Mouse (Mus musculus) heart, embryonic 15.5 days (tissue): Measurements from ENCODE around the gene Rtn1. TPM values are rescaled to one million over a fixed set of nuclear protein-coding genes. Genes with fewer than 3 reads are reported as not detected.

Experiments used
- ATAC-seq: fragments of 200-750 bp; cut with Nextera tagmentation; replicated peaks from 2 replicates; pipeline ENCODE4 v1.8.0; 2017; ENCODE audit warnings: low read depth, moderate TSS enrichment; ENCODE audit not compliant: insufficient number of reproducible peaks, insufficient read depth, low FRiP score
- H3K27ac ChIP-seq: fragments of 300-500 bp; sonication (generic); 2 replicates; pipeline ENCODE4 v1.5.1; 2015; ENCODE audit warnings: mild to moderate bottlenecking, inconsistent platforms
- H3K27me3 ChIP-seq: fragments of 300-500 bp; sonication (generic); 2 replicates; pipeline ENCODE4 v1.6.1; 2015; ENCODE audit warnings: inconsistent platforms
- H3K36me3 ChIP-seq: fragments of 300-500 bp; sonication (generic); 2 replicates; pipeline ENCODE4 v1.6.1; 2015; ENCODE audit warnings: mild to moderate bottlenecking, inconsistent platforms
- H3K4me1 ChIP-seq: fragments of 300-500 bp; sonication (generic); replicated peaks from 2 replicates; pipeline ENCODE4 v1.6.1; 2015; ENCODE audit warnings: inconsistent platforms
- H3K4me2 ChIP-seq: fragments of 300-500 bp; sonication (generic); 2 replicates; pipeline ENCODE4 v1.6.1; 2015; ENCODE audit warnings: inconsistent platforms, mild to moderate bottlenecking, moderate library complexity
- H3K4me3 ChIP-seq: fragments of 300-500 bp; sonication (generic); 2 replicates; pipeline ENCODE4 v1.5.1; 2015; ENCODE audit warnings: mild to moderate bottlenecking, inconsistent platforms
- H3K9ac ChIP-seq: fragments of 300-500 bp; sonication (generic); 2 replicates; pipeline ENCODE4 v1.6.1; 2015; ENCODE audit warnings: mild to moderate bottlenecking, inconsistent platforms
- H3K9me3 ChIP-seq: fragments of 300-500 bp; sonication (generic); replicated peaks from 2 replicates; pipeline ENCODE4 v1.6.1; 2016; ENCODE audit warnings: inconsistent platforms
- WGBS: fragments of 180-500 bp; shearing (Covaris S2); methylation state at CpG from one replicate; pipeline ENCODE4 v1.1.7; 2015; ENCODE audit warnings: mixed read lengths; 5-methylcytosine and 5-hydroxymethylcytosine counted together
- polyA plus RNA-seq: library from polyadenylated mRNA; unstranded; fragments of >200 nt; fragmentation: Nextera tagmentation; extraction: Ambion mirVana; gene quantifications from 2 replicates; pipeline ENCODE4 v1.2.1, GENCODE M21; 2015

The Rtn1 gene
- polyA plus RNA-seq = 12.8 and 28.2 TPM in 2 replicates

- peaks cover 27% of the 10 kb centered on the region for H3K27me3 ChIP-seq
- peak within 1 kb of the TSS; percentile 56 for H3K9ac ChIP-seq
- no peak within 1 kb of the TSS for H3K27ac ChIP-seq
- peaks cover 17% of the 10 kb centered on the region for H3K4me1 ChIP-seq
- no peak for ATAC-seq
- H3K4me2 ChIP-seq = peak within 1 kb of the TSS; percentile 100
- H3K36me3 ChIP-seq = no peaks in the 10 kb centered on the region
- WGBS = 35% methylated on average over 6 of the region's 6 CpGs
- no peaks in the 10 kb centered on the region for H3K9me3 ChIP-seq
- peak within 1 kb of the TSS; percentile 75 for H3K4me3 ChIP-seq
Measured at GRCm38 (mm10) chr12:72408954-72409353, at the start of gene Rtn1. TSS of gene Rtn1 (minus strand) at chr12:72409054.

- Histone ChIP-seq H3K4me1 (no peaks in the 10 kb centered on the region), H3K4me2 (no peak overlapping the region), H3K36me3 (no peaks in the 10 kb centered on the region), H3K4me3 (no peak overlapping the region), H3K9me3 (no peaks in the 10 kb centered on the region), H3K9ac (no peak overlapping the region), H3K27me3 (no peaks in the 10 kb centered on the region), H3K27ac (no peak overlapping the region)
- 52% methylated on average over 17 of the region's 17 CpGs for WGBS
- ATAC-seq = no peak
Measured at GRCm38 (mm10) chr12:72453941-72454340, 45.1 kb upstream of the Rtn1 start.

GRCm38 (mm10) chr12:72441839-72442576, 33.2 kb upstream of the Rtn1 start, which contains the start of gene Lrrc9:
TSS of gene Lrrc9 (plus strand) at chr12:72441866.
- no peaks in the 10 kb centered on the region for H3K36me3 ChIP-seq
- no peaks in the 10 kb centered on the region for H3K9me3 ChIP-seq
- 0 out of 2 replicates have a peak within 1 kb of the TSS, but pooled peaks have one; percentile 15 for H3K27ac ChIP-seq
- H3K4me2 ChIP-seq = peak within 1 kb of the TSS; percentile 89
- WGBS = 2% methylated on average over 31 of the region's 31 CpGs
- peak; percentile 84 for ATAC-seq
- peaks cover 13% of the 10 kb centered on the region for H3K4me1 ChIP-seq
- peak within 1 kb of the TSS; percentile 62 for H3K9ac ChIP-seq
- no peaks in the 10 kb centered on the region for H3K27me3 ChIP-seq
- H3K4me3 ChIP-seq = peak within 1 kb of the TSS; percentile 53

- Histone ChIP-seq H3K36me3 (no peaks in the 10 kb centered on the region), H3K9ac (no peak overlapping the region), H3K4me3 (no peak overlapping the region), H3K9me3 (no peaks in the 10 kb centered on the region), H3K4me2 (no peak overlapping the region), H3K27ac (no peak overlapping the region), H3K27me3 (no peaks in the 10 kb centered on the region), H3K4me1 (peaks cover 13% of the 10 kb centered on the region)
- ATAC-seq = no peak
- WGBS = 61% methylated on average over 6 of the region's 6 CpGs
Measured at GRCm38 (mm10) chr12:72438961-72439480, 30.2 kb upstream of the Rtn1 start.

GRCm38 (mm10) chr12:72437676-72438341, 29.0 kb upstream of the Rtn1 start:
- ATAC-seq = no peak
- Histone ChIP-seq H3K9me3 (no peaks in the 10 kb centered on the region), H3K4me1 (peaks cover 13% of the 10 kb centered on the region), H3K36me3 (no peaks in the 10 kb centered on the region), H3K4me2 (no peak overlapping the region), H3K4me3 (no peak overlapping the region), H3K27me3 (no peaks in the 10 kb centered on the region), H3K9ac (no peak overlapping the region), H3K27ac (no peak overlapping the region)
- 75% methylated on average over 10 of the region's 10 CpGs for WGBS

- Histone ChIP-seq H3K9ac (no peak overlapping the region), H3K4me1 (no peaks in the 10 kb centered on the region), H3K9me3 (no peaks in the 10 kb centered on the region), H3K4me3 (no peak overlapping the region), H3K4me2 (no peak overlapping the region), H3K27me3 (no peaks in the 10 kb centered on the region), H3K27ac (0 out of 2 replicates have a peak overlapping the region, but pooled peaks have one; percentile 34), H3K36me3 (no peaks in the 10 kb centered on the region)
- ATAC-seq = no peak
- 60% methylated on average over 9 of the region's 9 CpGs for WGBS
Measured at GRCm38 (mm10) chr12:72433241-72433865, 24.5 kb upstream of the Rtn1 start.

GRCm38 (mm10) chr12:72432209-72432608, 23.4 kb upstream of the Rtn1 start:
- no peaks in the 10 kb centered on the region for H3K27me3 ChIP-seq

GRCm38 (mm10) chr12:72427722-72428126, 18.9 kb upstream of the Rtn1 start:
- no peaks in the 10 kb centered on the region for H3K27me3 ChIP-seq
- ATAC-seq = no peak
- H3K4me1 ChIP-seq = no peaks in the 10 kb centered on the region
- WGBS = 22% methylated on average over 11 of the region's 11 CpGs
- no peaks in the 10 kb centered on the region for H3K9me3 ChIP-seq
- H3K4me3 ChIP-seq = no peak overlapping the region
- no peak overlapping the region; the same call in 1 of the 2 replicates for H3K4me2 ChIP-seq
- H3K36me3 ChIP-seq = no peaks in the 10 kb centered on the region
- no peak overlapping the region for H3K9ac ChIP-seq
- no peak overlapping the region for H3K27ac ChIP-seq

More at GRCm38 (mm10) chr12:72432209-72432608, 23.4 kb upstream of the Rtn1 start:
- Histone ChIP-seq H3K36me3 (no peaks in the 10 kb centered on the region), H3K4me3 (no peak overlapping the region), H3K4me2 (no peak overlapping the region), H3K9ac (no peak overlapping the region), H3K4me1 (no peaks in the 10 kb centered on the region), H3K9me3 (no peaks in the 10 kb centered on the region), H3K27ac (no peak overlapping the region)
- no peak for ATAC-seq
- 86% methylated on average over 4 of the region's 4 CpGs for WGBS

- H3K4me1 ChIP-seq = no peaks in the 10 kb centered on the region
- H3K27me3 ChIP-seq = no peaks in the 10 kb centered on the region
- no peaks in the 10 kb centered on the region for H3K36me3 ChIP-seq
- no peaks in the 10 kb centered on the region for H3K9me3 ChIP-seq
- no peak overlapping the region for H3K9ac ChIP-seq
- H3K4me2 ChIP-seq = no peak overlapping the region
- no peak for ATAC-seq
- WGBS = 43% methylated on average over 4 of the region's 4 CpGs
- H3K4me3 ChIP-seq = no peak overlapping the region
- H3K27ac ChIP-seq = no peak overlapping the region
Measured at GRCm38 (mm10) chr12:72422681-72423080, 13.8 kb upstream of the Rtn1 start.

GRCm38 (mm10) chr12:72417762-72418161, 8.9 kb upstream of the Rtn1 start:
- no peaks in the 10 kb centered on the region for H3K9me3 ChIP-seq
- no peak overlapping the region for H3K4me3 ChIP-seq
- no peak overlapping the region for H3K4me2 ChIP-seq
- H3K27ac ChIP-seq = no peak overlapping the region
- no peak overlapping the region for H3K9ac ChIP-seq
- H3K4me1 ChIP-seq = no peaks in the 10 kb centered on the region
- H3K27me3 ChIP-seq = no peaks in the 10 kb centered on the region
- no peaks in the 10 kb centered on the region for H3K36me3 ChIP-seq
- whole genome bisulfite sequencing = 28% methylated on average over 3 of the region's 3 CpGs
- ATAC-seq = no peak
